Mouse (Mus musculus) heart, postnatal 0 days (tissue): ENCODE measurements around the gene Eci2.

Experiments used
- CTCF ChIP-seq: IDR thresholded peaks from 2 replicates; pipeline ENCODE4 v1.5.1; 2016; ENCODE audit warnings: antibody characterized with exemption, control low read depth, low read depth
- EP300 ChIP-seq: IDR thresholded peaks from 2 replicates; pipeline ENCODE4 v1.6.1; 2016; ENCODE audit warnings: antibody characterized with exemption, low read depth

DNA sequence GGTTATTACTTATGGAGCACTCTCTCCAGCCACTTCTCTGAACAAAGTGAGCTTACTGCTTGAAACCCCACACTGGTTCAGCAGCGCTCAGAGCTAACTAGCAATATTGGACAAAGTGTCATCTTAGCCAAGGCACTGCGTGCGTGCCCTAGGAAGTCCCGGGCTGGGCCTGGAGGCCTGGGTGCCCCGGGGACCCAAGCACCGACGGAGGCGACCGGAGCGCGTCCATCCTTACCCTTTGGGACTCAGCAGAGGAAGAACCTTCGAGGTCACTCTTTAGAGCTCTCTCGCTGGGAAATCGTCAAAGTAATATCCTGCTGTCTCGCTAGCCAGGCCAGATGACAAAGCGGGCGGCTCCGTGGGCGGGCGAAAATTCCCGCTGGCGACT lies 33.3 kb downstream of the Eci2 start:
- TF ChIP-seq CTCF = no peak
- TF ChIP-seq EP300 = 0 out of 2 replicates have a peak, but pooled peaks have one; percentile 10
